Mouse (Mus musculus) embryo, embryonic 11.5 days (tissue): ENCODE results near the gene Klhl12.
"Not testable (repeated sequence)": the region's sequence is repeated elsewhere in the genome, so short reads cannot be mapped to it uniquely, and the experiment has no call there.

Experiments used
- DNase-seq: peaks from one replicate; pipeline ENCODE4 v3.0.0-alpha.2; 2012; ENCODE audit warnings: low read depth, low spot score

The Klhl12 gene

GRCm38 (mm10) chr1:134448537-134448936 lies 6.8 kb upstream of the Klhl12 start:
- DNase-seq, result not testable (repeated sequence)

- no peak for DNase-seq
Measured at GRCm38 (mm10) chr1:134450201-134450600, 5.1 kb upstream of the Klhl12 start.

- DNase-seq, result no peak
Measured at GRCm38 (mm10) chr1:134450986-134451385, 4.3 kb upstream of the Klhl12 start.

- no peak for DNase-seq
Measured at GRCm38 (mm10) chr1:134456060-134456459, 729 bp downstream of the Klhl12 start.

GRCm38 (mm10) chr1:134458139-134458727 lies 2.9 kb downstream of the Klhl12 start:
- DNase-seq, result no peak

GRCm38 (mm10) chr1:134460294-134461284 lies 5.3 kb downstream of the Klhl12 start:
- no peak for DNase-seq

- DNase-seq, result no peak
Measured at GRCm38 (mm10) chr1:134484623-134485022, 29.3 kb downstream of the Klhl12 start.

GRCm38 (mm10) chr1:134490903-134491801 lies 35.8 kb downstream of the Klhl12 start:
- no peak for DNase-seq

- DNase-seq, result no peak
Measured at GRCm38 (mm10) chr1:134492276-134492675, 36.9 kb downstream of the Klhl12 start.

GRCm38 (mm10) chr1:134493496-134493895 lies 38.2 kb downstream of the Klhl12 start:
- DNase-seq, result no peak

GRCm38 (mm10) chr1:134493956-134494355 lies 38.6 kb downstream of the Klhl12 start:
- DNase-seq, result no peak

GRCm38 (mm10) chr1:134494428-134495215 lies 39.3 kb downstream of the Klhl12 start, which contains the start of gene Rabif:
Gene Rabif, plus strand, starts transcription at chr1:134494648.
- peak; percentile 94 for DNase-seq

- no peak for DNase-seq
Measured at GRCm38 (mm10) chr1:134495216-134495539, 39.8 kb downstream of the Klhl12 start.

GRCm38 (mm10) chr1:134495991-134496390 lies 40.7 kb downstream of the Klhl12 start:
- DNase-seq, result no peak

- no peak for DNase-seq
Measured at GRCm38 (mm10) chr1:134500916-134501315, 45.6 kb downstream of the Klhl12 start.

GRCm38 (mm10) chr1:134506201-134506600 lies 50.9 kb downstream of the Klhl12 start:
- no peak for DNase-seq

GRCm38 (mm10) chr1:134510018-134510417 lies 54.7 kb downstream of the Klhl12 start:
- no peak for DNase-seq

- no peak for DNase-seq
Measured at GRCm38 (mm10) chr1:134512183-134512582, 56.9 kb downstream of the Klhl12 start.

GRCm38 (mm10) chr1:134512584-134512983 lies 57.3 kb downstream of the Klhl12 start:
- no peak for DNase-seq

GRCm38 (mm10) chr1:134513312-134513860 lies 58.1 kb downstream of the Klhl12 start:
- no peak for DNase-seq
